8 mouse cellular contexts compared by ENCODE assay signal in genomic region chr14:48367006-48367405, GRCm38 (mm10).
DNase-seq lines count a peak whose midpoint lies in the region; ATAC-seq lines count a peak whose summit lies in the region.

No protein-coding gene starts in this region.

- H3K4me3 ChIP-seq in midbrain, embryonic 10.5 days = no peak overlapping the region
- H3K4me3 ChIP-seq in midbrain, embryonic 13.5 days (replicated peaks) = no peak overlapping the region
- no peak overlapping the region for H3K4me3 ChIP-seq in forebrain, embryonic 16.5 days (replicated peaks; ENCODE audit: low read length)

- peaks cover 10% of the 10 kb centered on the region; the same call in 1 of the 2 replicates for H3K4me1 ChIP-seq in midbrain, embryonic 10.5 days
- no peaks in the 10 kb centered on the region for H3K4me1 ChIP-seq in midbrain, embryonic 13.5 days (replicated peaks)
- H3K4me1 ChIP-seq in forebrain, embryonic 16.5 days (replicated peaks; ENCODE audit: control insufficient read depth, insufficient read depth, low read length) = no peaks in the 10 kb centered on the region

- intact Hi-C loops in left cerebral cortex, postnatal 4 days (cut with DNase I) = no loop called here

- peak; percentile 75 for DNase-seq in midbrain, embryonic 10.5 days (ENCODE audit: low spot score)
- peak; percentile 27 for DNase-seq in c-Kit-positive CD71-positive TER-119-negative erythroid progenitor cells, embryonic 14.5 days (ENCODE audit: low read depth)
- peak; percentile 65 for DNase-seq in induced T-regulatory cell, adult 2 months (ENCODE audit: low read depth)
- peak; percentile 72 for DNase-seq in left cerebral cortex, postnatal 4 days
- DNase-seq in ovary, postnatal 36 days (ENCODE audit: low spot score) = peak; percentile 56
- peak; percentile 78 for DNase-seq in thymus, postnatal 4 days

- no peaks in the 10 kb centered on the region for H3K36me3 ChIP-seq in midbrain, embryonic 10.5 days
- H3K36me3 ChIP-seq in midbrain, embryonic 13.5 days = no peaks in the 10 kb centered on the region
- H3K36me3 ChIP-seq in forebrain, embryonic 16.5 days (ENCODE audit: control insufficient read depth, insufficient read depth) = no peaks in the 10 kb centered on the region

- no peaks in the 10 kb centered on the region for H3K27me3 ChIP-seq in midbrain, embryonic 10.5 days (ENCODE audit: low read depth, poor library complexity, severe bottlenecking)
- peaks cover 5% of the 10 kb centered on the region; the same call in 1 of the 2 replicates for H3K27me3 ChIP-seq in midbrain, embryonic 13.5 days
- H3K27me3 ChIP-seq in forebrain, embryonic 16.5 days (replicated peaks; ENCODE audit: control insufficient read depth, insufficient read depth, low read length) = 0 out of 2 replicates have a peak, but pooled peaks cover 6% of the 10 kb centered on the region

- WGBS in midbrain, embryonic 10.5 days = 23% methylated on average over 7 of the region's 7 CpGs
- 18% methylated on average over 7 of the region's 7 CpGs for WGBS in midbrain, embryonic 13.5 days
- 13% methylated on average over 7 of the region's 7 CpGs for WGBS in forebrain, embryonic 16.5 days

- ATAC-seq in midbrain, embryonic 13.5 days = no peak
- peak; percentile 49; the same call in 1 of the 2 replicates for ATAC-seq in forebrain, embryonic 16.5 days

- no peak overlapping the region for H3K9ac ChIP-seq in midbrain, embryonic 13.5 days (replicated peaks)
- no peak overlapping the region for H3K9ac ChIP-seq in forebrain, embryonic 16.5 days (replicated peaks; ENCODE audit: low read depth, low read length)

- H3K4me2 ChIP-seq in midbrain, embryonic 13.5 days (replicated peaks) = no peak overlapping the region
- H3K4me2 ChIP-seq in forebrain, embryonic 16.5 days (ENCODE audit: low read length) = no peak overlapping the region

- H3K27ac ChIP-seq in midbrain, embryonic 10.5 days (replicated peaks) = no peak overlapping the region
- no peak overlapping the region for H3K27ac ChIP-seq in midbrain, embryonic 13.5 days
- no peak overlapping the region for H3K27ac ChIP-seq in forebrain, embryonic 16.5 days (ENCODE audit: low read length)

- no peaks in the 10 kb centered on the region for H3K9me3 ChIP-seq in midbrain, embryonic 10.5 days (replicated peaks)
- H3K9me3 ChIP-seq in midbrain, embryonic 13.5 days = no peaks in the 10 kb centered on the region
- no peaks in the 10 kb centered on the region for H3K9me3 ChIP-seq in forebrain, embryonic 16.5 days (ENCODE audit: control insufficient read depth, low read length)

Comparison
In these comparisons a context has a peak if more than half of its experiments do, and no peak if none do; other contexts are left out.
1. DNase-seq: peak in every context shown above with its lines; median percentile 78 in thymus, postnatal 4 days; 75 in midbrain, embryonic 10.5 days; 72 in left cerebral cortex, postnatal 4 days; 65 in induced T-regulatory cell, adult 2 months; 56 in ovary, postnatal 36 days; 27 in c-Kit-positive CD71-positive TER-119-negative erythroid progenitor cells, embryonic 14.5 days.